Mouse (Mus musculus): ENCODE results near the gene Tigd3. TPM values are rescaled to one million over a fixed set of nuclear protein-coding genes. Genes with fewer than 3 reads are reported as not detected.

The Tigd3 gene
- polyA plus RNA-seq (2017; shearing (Covaris generic)), result 1 to 10 TPM in 1 of 2 experiments, under 1 TPM in 1; 0.66 to 1.5 TPM

DNA sequence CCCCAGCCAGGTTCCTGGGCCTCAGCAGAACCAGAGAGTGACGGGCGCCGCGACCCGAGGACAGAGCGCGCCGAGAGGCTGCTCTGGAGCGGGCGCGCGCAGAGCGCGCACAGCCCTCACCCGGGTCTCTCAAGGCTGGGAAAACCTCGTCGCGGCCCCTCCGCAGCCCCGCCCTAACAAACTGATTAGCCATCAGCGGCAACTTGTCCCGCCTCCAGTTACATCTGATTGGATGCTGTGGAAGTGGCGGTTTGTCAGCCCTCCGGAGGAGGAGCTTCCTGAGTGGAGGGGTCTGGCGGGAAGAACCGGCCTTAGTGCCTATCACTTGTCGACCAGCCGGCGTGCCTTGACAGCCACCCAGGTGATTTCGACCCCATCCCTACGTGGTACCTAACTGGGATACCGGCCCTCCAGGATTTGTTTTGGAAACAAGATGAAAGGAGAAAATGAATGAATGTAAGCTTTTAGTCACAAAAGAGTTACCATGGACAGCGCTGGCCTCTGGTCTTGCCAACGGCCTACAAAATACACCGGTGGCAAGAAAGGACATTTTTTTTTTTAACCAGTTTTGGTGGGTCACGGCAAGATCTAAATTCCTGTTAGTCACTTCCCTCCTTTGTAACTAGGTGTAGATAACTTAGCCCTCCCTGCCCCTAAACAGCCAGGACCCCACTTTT is at the start of gene Tigd3:
Gene Tigd3 (minus strand): TSS at position 148 of the 677 bp plus-strand sequence.

DNA sequence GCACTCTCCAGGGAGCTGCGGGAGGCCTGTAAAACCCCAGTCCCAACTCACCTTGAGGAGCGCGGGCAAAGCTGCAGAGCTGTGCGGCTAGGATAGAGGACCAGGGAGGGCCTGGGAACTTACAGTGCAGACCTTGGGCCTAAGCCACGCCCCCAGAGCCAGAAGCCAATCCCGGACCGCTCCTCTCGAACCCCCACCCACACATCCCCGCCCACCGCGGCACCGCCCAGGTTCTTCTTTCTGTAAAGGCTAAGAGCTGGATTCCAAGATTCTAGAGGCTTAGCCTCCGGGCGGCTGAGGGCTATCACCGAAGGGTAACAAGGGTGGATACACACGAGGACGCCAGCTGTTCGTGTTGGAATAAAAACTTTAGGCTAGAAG is 30.8 kb upstream of the Tigd3 start, which contains the start of gene Cdc42ep2:
Gene Cdc42ep2 (minus strand): TSS at position 104 of the 381 bp plus-strand sequence.

DNA sequence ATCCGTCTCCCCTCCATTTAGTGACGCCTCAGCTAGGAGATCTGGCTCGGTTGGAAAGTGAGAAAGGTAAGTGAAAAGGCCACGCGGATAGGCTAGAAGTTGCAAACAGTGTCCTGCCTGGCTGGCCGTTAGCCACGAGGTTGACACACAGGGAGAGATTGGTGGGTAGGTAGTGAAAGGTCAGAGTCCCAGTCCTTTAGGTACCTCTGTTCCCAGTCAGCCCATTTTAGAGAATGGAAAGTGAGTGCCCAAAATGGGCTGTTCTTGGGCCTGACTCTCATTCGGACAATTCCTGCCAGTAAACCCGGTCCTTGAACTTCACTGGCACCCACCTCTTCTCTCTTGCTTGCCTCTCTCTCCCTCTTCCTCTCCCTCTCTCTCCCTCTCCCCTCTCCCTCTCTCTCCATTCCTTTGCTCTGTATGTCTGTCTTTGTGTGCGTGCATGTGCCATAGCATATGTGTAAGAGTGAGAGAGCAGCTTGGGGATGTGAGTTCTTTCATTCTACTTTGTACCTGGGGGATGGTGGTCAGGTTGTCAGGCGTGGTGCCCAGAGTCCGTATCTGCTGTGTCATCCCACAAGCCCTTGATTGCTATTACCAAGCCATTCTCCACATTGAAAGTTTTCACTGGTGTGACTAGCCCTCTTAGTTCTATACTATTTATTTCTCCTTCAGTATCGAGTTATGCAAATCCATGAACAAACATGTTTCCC is 19.2 kb upstream of the Tigd3 start, which contains the start of gene Dpf2:
Gene Dpf2 (minus strand): TSS at position 4 of the 713 bp plus-strand sequence.

DNA sequence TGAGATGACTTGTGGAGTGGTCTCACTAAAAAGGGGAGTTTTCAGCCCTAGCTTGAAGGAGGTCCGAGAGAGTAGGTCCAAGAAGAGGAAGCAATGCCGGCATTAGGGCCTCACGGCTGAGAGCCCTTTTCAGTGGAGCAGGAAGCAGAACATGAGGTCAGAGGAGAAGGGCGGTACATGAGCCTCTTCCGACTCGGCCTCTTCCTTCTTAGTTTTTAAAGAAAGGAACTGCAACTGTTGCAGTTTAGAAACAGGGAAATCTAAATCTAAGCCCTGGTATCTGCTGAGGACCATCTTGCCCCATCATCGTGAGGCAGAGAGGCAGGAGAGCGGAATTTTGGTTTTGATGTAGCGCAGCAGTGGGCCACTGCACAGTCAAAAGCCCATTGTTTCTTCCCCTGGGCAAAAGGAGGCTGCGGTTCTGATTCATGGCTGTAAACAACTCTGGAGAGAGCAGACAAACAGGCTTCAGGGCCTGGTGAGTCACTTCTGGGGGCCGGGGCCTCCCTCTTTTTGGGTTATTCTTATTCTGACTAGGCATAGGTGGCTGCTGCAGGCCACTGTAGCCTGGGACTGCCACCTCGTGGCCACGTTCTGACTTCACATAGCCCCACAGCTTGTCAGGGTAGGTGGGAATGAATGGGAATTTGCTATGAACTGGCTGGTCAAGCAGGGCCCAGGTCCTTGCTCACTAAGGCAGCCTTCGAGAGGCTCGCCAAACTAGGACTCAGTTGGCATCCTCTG is 16.2 kb downstream of the Tigd3 start, which contains the start of gene Slc25a45:
Gene Slc25a45 (plus strand): TSS at position 191 of the 744 bp plus-strand sequence.

DNA sequence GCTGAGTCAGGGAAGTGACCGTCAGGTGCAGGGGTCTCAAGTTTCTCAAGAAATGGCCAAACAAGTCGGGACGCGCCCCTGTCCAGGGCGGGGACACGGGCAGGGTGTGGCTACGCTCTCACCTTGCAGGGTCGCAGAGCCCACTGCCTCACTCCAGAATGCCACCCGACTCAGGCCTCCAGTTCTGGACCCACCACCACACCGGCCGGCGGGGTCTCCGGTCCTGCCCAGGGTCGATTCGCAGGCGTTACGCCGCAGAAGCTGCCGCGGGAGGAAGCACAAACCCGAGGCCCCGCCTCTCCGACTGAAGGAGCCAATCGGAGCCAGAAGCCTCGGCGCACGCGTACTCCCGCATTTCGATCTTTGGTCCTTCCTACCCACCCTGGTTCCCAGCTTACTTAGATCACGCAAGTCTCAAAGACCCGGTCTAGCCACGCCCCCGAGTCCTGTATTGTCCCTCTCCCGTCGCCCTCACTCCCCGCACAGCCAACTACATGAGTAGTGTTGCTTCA is 18.9 kb downstream of the Tigd3 start, which contains the start of gene Frmd8:
Gene Frmd8 (minus strand): TSS at position 306 of the 512 bp plus-strand sequence.

Other genes with a start within 250 kb of the Tigd3 start
- gene Sipa1, start 230.4 kb downstream of the Tigd3 start, polyA plus RNA-seq (2017; shearing (Covaris generic)), result 100 to 1,000 TPM; 213 to 259 TPM
- gene Map3k11, start 205.4 kb downstream of the Tigd3 start, polyA plus RNA-seq (2017; shearing (Covaris generic)), result 10 to 100 TPM; 65.0 to 66.0 TPM
- gene Pcnx3, start 205.2 kb downstream of the Tigd3 start, polyA plus RNA-seq (2017; shearing (Covaris generic)), result 10 to 100 TPM; 44.8 to 55.5 TPM
- 1 to 10 TPM; 1.9 to 6.6 TPM for gene Kcnk7, start 189.8 kb downstream of the Tigd3 start, polyA plus RNA-seq (2017; shearing (Covaris generic))
- 10 to 100 TPM; 45.5 to 55.4 TPM for gene Ehbp1l1, start 167.8 kb downstream of the Tigd3 start, polyA plus RNA-seq (2017; shearing (Covaris generic))
- gene Fam89b, start 164.5 kb downstream of the Tigd3 start, polyA plus RNA-seq (2017; shearing (Covaris generic)), result 100 to 1,000 TPM in 1 of 2 experiments, 10 to 100 TPM in 1; 97.2 to 103 TPM
- gene Ltbp3, start 153.2 kb downstream of the Tigd3 start, polyA plus RNA-seq (2017; shearing (Covaris generic)), result under 1 TPM; 0.40 to 0.59 TPM
- 10 to 100 TPM; 73.9 to 91.5 TPM for gene Scyl1, start 122.7 kb downstream of the Tigd3 start, polyA plus RNA-seq (2017; shearing (Covaris generic))
- gene Frmd8, start 18.9 kb downstream of the Tigd3 start, polyA plus RNA-seq (2017; shearing (Covaris generic)), result 100 to 1,000 TPM; 223 to 264 TPM
- 10 to 100 TPM; 38.8 to 42.3 TPM for gene Slc25a45, start 16.3 kb downstream of the Tigd3 start, polyA plus RNA-seq (2017; shearing (Covaris generic))
- gene Dpf2, start 18.9 kb upstream of the Tigd3 start, polyA plus RNA-seq (2017; shearing (Covaris generic)), result 100 to 1,000 TPM; 161 to 208 TPM
- gene Cdc42ep2, start 30.7 kb upstream of the Tigd3 start, polyA plus RNA-seq (2017; shearing (Covaris generic)), result 1 to 10 TPM in 1 of 2 experiments, under 1 TPM in 1; 0.46 to 1.6 TPM
- gene Pola2, start 70.1 kb upstream of the Tigd3 start, polyA plus RNA-seq (2017; shearing (Covaris generic)), result 10 to 100 TPM; 37.4 to 48.6 TPM
- gene Slc22a20, start 92.0 kb upstream of the Tigd3 start, polyA plus RNA-seq (2017; shearing (Covaris generic)), result under 1 TPM in 1 of 2 experiments, not detected in 1; 0.89 TPM
- 10 to 100 TPM; 64.1 to 70.3 TPM for gene Capn1, start 121.7 kb upstream of the Tigd3 start, polyA plus RNA-seq (2017; shearing (Covaris generic))
- 10 to 100 TPM; 48.2 to 68.1 TPM for gene Syvn1, start 152.4 kb upstream of the Tigd3 start, polyA plus RNA-seq (2017; shearing (Covaris generic))
- 10 to 100 TPM; 37.1 to 49.2 TPM for gene Mrpl49, start 163.6 kb upstream of the Tigd3 start, polyA plus RNA-seq (2017; shearing (Covaris generic))
- 100 to 1,000 TPM; 732 to 759 TPM for gene Fau, start 163.7 kb upstream of the Tigd3 start, polyA plus RNA-seq (2017; shearing (Covaris generic))
- 10 to 100 TPM; 35.7 to 43.9 TPM for gene Znhit2, start 167.0 kb upstream of the Tigd3 start, polyA plus RNA-seq (2017; shearing (Covaris generic))
- 10 to 100 TPM; 14.2 to 15.2 TPM for gene Tm7sf2, start 174.2 kb upstream of the Tigd3 start, polyA plus RNA-seq (2017; shearing (Covaris generic))
- 100 to 1,000 TPM in 1 of 2 experiments, 10 to 100 TPM in 1; 79.1 to 114 TPM for gene Vps51, start 183.1 kb upstream of the Tigd3 start, polyA plus RNA-seq (2017; shearing (Covaris generic))
- gene Tmem262, start 185.9 kb upstream of the Tigd3 start, polyA plus RNA-seq (2017; shearing (Covaris generic)), result 1 to 10 TPM in 1 of 2 experiments, not detected in 1; 2.5 TPM
- gene Gm28374, start 188.1 kb upstream of the Tigd3 start, polyA plus RNA-seq (2017; shearing (Covaris generic)), result under 1 TPM; 0.68 to 0.80 TPM
- 10 to 100 TPM; 47.3 to 48.0 TPM for gene Zfpl1, start 190.8 kb upstream of the Tigd3 start, polyA plus RNA-seq (2017; shearing (Covaris generic))
- gene Cdca5, start 190.8 kb upstream of the Tigd3 start, polyA plus RNA-seq (2017; shearing (Covaris generic)), result 1 to 10 TPM in 1 of 2 experiments, not detected in 1; 1.9 TPM
- 1 to 10 TPM in 1 of 2 experiments, not detected in 1; 1.3 TPM for gene AC131692.1, start 200.3 kb upstream of the Tigd3 start, polyA plus RNA-seq (2017; shearing (Covaris generic))
- gene Naaladl1, start 211.6 kb upstream of the Tigd3 start, polyA plus RNA-seq (2017; shearing (Covaris generic)), result 1 to 10 TPM in 1 of 2 experiments, under 1 TPM in 1; 0.14 to 1.2 TPM
- gene Sac3d1, start 224.5 kb upstream of the Tigd3 start, polyA plus RNA-seq (2017; shearing (Covaris generic)), result 10 to 100 TPM; 17.7 to 37.8 TPM
- gene Snx15, start 234.2 kb upstream of the Tigd3 start, polyA plus RNA-seq (2017; shearing (Covaris generic)), result 10 to 100 TPM; 29.5 to 41.7 TPM
- not detected for gene Batf2, start 246.8 kb upstream of the Tigd3 start, polyA plus RNA-seq (2017; shearing (Covaris generic))
- gene Arl2, start 247.4 kb upstream of the Tigd3 start, polyA plus RNA-seq (2017; shearing (Covaris generic)), result 10 to 100 TPM; 18.3 to 30.3 TPM

Data from inflammation-experienced regulatory T-cells (primary cell).